Mouse (Mus musculus) neural tube, embryonic 10.5 days (tissue): ENCODE measurements around the gene Pdk2.

Source experiments
- DNase-seq: peaks from one replicate; pipeline ENCODE4 v3.0.0-alpha.2; 2017; ENCODE audit warnings: low spot score; ENCODE audit errors: extremely low spot score

Pdk2 gene

GRCm38 (mm10) chr11:95004136-95004936 lies 36.8 kb downstream of the Pdk2 start:
- no peak for DNase-seq

GRCm38 (mm10) chr11:95002705-95003104 lies 38.4 kb downstream of the Pdk2 start:
- no peak for DNase-seq

- no peak for DNase-seq
Measured at GRCm38 (mm10) chr11:95001584-95002347, 39.4 kb downstream of the Pdk2 start.

GRCm38 (mm10) chr11:95001058-95001457 lies 40.1 kb downstream of the Pdk2 start:
- peak; percentile 77 for DNase-seq

GRCm38 (mm10) chr11:95000548-95000947 lies 40.6 kb downstream of the Pdk2 start:
- no peak for DNase-seq

GRCm38 (mm10) chr11:95000128-95000527 lies 41.0 kb downstream of the Pdk2 start:
- DNase-seq: no peak

- no peak for DNase-seq
Measured at GRCm38 (mm10) chr11:94998041-94998531, 43.1 kb downstream of the Pdk2 start.

GRCm38 (mm10) chr11:94997596-94997995 lies 43.6 kb downstream of the Pdk2 start:
- DNase-seq: no peak

GRCm38 (mm10) chr11:94996984-94997383 lies 44.2 kb downstream of the Pdk2 start:
- no peak for DNase-seq

GRCm38 (mm10) chr11:94996101-94996500 lies 45.1 kb downstream of the Pdk2 start:
- no peak for DNase-seq

- no peak for DNase-seq
Measured at GRCm38 (mm10) chr11:94994947-94995772, 46.0 kb downstream of the Pdk2 start.

GRCm38 (mm10) chr11:94994208-94994814 lies 46.8 kb downstream of the Pdk2 start:
- no peak for DNase-seq

GRCm38 (mm10) chr11:94992754-94993606 lies 48.2 kb downstream of the Pdk2 start:
- DNase-seq: peak; percentile 46

- DNase-seq: peak; percentile 48
Measured at GRCm38 (mm10) chr11:94992480-94992753, 48.7 kb downstream of the Pdk2 start.

- peak; percentile 73 for DNase-seq
Measured at GRCm38 (mm10) chr11:94991641-94992479, 49.3 kb downstream of the Pdk2 start.

GRCm38 (mm10) chr11:94990749-94991577 lies 50.2 kb downstream of the Pdk2 start, which contains the start of gene Ppp1r9b:
Gene Ppp1r9b, plus strand, starts transcription at chr11:94991035.
- peak; percentile 99 for DNase-seq

GRCm38 (mm10) chr11:94990102-94990748 lies 50.9 kb downstream of the Pdk2 start:
- DNase-seq: no peak

GRCm38 (mm10) chr11:94989562-94990017 lies 51.6 kb downstream of the Pdk2 start:
- DNase-seq: peak; percentile 93
